Mouse (Mus musculus): ENCODE measurements around the gene Clstn2. TPM values are rescaled to one million over a fixed set of nuclear protein-coding genes. Genes with fewer than 3 reads are reported as not detected.

The Clstn2 gene
- total and polyA plus RNA-seq, 3 experiments: not detected

GRCm38 (mm10) chr9:98019876-98020275, 13.1 kb downstream of the Clstn2 start:
- Histone ChIP-seq H3K27me3 (ENCODE audit: control insufficient read depth in 1 of 2, insufficient read depth in 2 of 2, low read length in 2 of 2) (no peaks in the 10 kb centered on the region), H3K79me2 (ENCODE audit: control insufficient read depth, insufficient read depth, low read length, poor library complexity) (no peaks in the 10 kb centered on the region), H3K9me3 (replicated peaks; ENCODE audit: insufficient read depth, low read length) (no peaks in the 10 kb centered on the region), H3K4me1 (ENCODE audit: control insufficient read depth in 1 of 2, insufficient read depth in 2 of 2, low read length in 2 of 2) (no peaks in the 10 kb centered on the region), H3K27ac (ENCODE audit: control insufficient read depth, low read depth, low read length) (no peak overlapping the region), H3K9ac (ENCODE audit: control insufficient read depth, low read depth, low read length, poor library complexity, severe bottlenecking) (no peak overlapping the region), H3K4me3 (ENCODE audit: control insufficient read depth in 1 of 2, insufficient read depth in 1 of 2, low read depth in 2 of 2, low read length in 2 of 2) (no peak overlapping the region), H3K36me3 (ENCODE audit: control insufficient read depth in 1 of 2, insufficient read depth in 2 of 2, low read length in 2 of 2) (no peaks in the 10 kb centered on the region)
- TF ChIP-seq CHD2 (IDR thresholded peaks at IDR 0.05; ENCODE audit: low read length): no peak
- no peak for TF ChIP-seq POLR2AphosphoS2 (IDR thresholded peaks at IDR 0.05; ENCODE audit: low read length)
- TF ChIP-seq UBTF (IDR thresholded peaks at IDR 0.05; ENCODE audit: borderline replicate concordance, insufficient read depth, low read depth, low read length): no peak
- TF ChIP-seq CTCF (IDR thresholded peaks at IDR 0.05 in 2 of 3, conservative IDR thresholded peaks at IDR 0.05 in 1 of 3; ENCODE audit: control insufficient read depth in 1 of 3, insufficient read depth in 1 of 3, low read depth in 2 of 3, low read length in 3 of 3, poor library complexity in 1 of 3, severe bottlenecking in 1 of 3): no peak
- TF ChIP-seq RCOR1 (IDR thresholded peaks at IDR 0.05; ENCODE audit: low read depth, low read length): no peak
- no peak for TF ChIP-seq NELFE (IDR thresholded peaks at IDR 0.05; ENCODE audit: low read depth, low read length)
- TF ChIP-seq E2F4 (IDR thresholded peaks at IDR 0.05; ENCODE audit: borderline replicate concordance, low read depth, low read length): no peak
- no peak for TF ChIP-seq NRF1 (IDR thresholded peaks at IDR 0.05; ENCODE audit: insufficient read depth, low read depth, low read length, poor library complexity, severe bottlenecking)
- no peak for TF ChIP-seq JUND (IDR thresholded peaks at IDR 0.05; ENCODE audit: low read depth, low read length)
- no peak for DNase-seq (ENCODE audit: low read depth, low spot score)

DNA sequence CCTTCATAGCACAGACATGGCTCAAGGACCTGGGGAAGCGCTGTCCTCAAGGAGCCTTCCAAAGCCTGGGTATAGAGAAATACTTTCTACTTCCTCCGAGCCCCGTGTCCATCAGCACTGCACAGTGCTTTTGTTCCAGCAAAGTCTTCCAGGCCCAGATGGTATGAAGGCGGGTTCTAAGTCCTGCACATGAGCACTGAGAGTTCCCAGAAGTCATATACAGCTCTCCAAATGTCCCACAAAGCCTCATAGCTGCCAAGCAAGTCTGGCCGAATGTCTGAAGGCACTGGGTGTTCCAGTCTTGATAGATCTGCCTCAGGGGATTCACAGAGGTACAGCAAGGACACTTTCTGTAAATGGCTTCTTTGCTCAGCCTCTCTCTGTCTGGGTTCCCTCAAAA, 14.3 kb downstream of the Clstn2 start:
- H3K79me2 ChIP-seq (ENCODE audit: control insufficient read depth, insufficient read depth, low read length, poor library complexity): no peaks in the 10 kb centered on the region
- H3K9me3 ChIP-seq (replicated peaks; ENCODE audit: insufficient read depth, low read length): no peaks in the 10 kb centered on the region
- no peaks in the 10 kb centered on the region for H3K4me1 ChIP-seq (ENCODE audit: control insufficient read depth in 1 of 2, insufficient read depth in 2 of 2, low read length in 2 of 2)
- DNase-seq (ENCODE audit: low read depth, low spot score): no peak
- H3K27ac ChIP-seq (ENCODE audit: control insufficient read depth, low read depth, low read length): no peak overlapping the region
- TF ChIP-seq POLR2A (IDR thresholded peaks at IDR 0.05; ENCODE audit: control insufficient read depth in 1 of 2, insufficient read depth in 1 of 2, low read depth in 1 of 2, low read length in 2 of 2, poor library complexity in 1 of 2): no peak
- no peak for TF ChIP-seq BHLHE40 (IDR thresholded peaks at IDR 0.05; ENCODE audit: borderline replicate concordance, low read depth, low read length)
- TF ChIP-seq ZNF384 (IDR thresholded peaks at IDR 0.05; ENCODE audit: low read depth, low read length): no peak
- no peak for TF ChIP-seq CHD2 (IDR thresholded peaks at IDR 0.05; ENCODE audit: low read length)
- no peak for TF ChIP-seq MXI1 (IDR thresholded peaks at IDR 0.05; ENCODE audit: low read depth, low read length)
- no peak for TF ChIP-seq GATA1 (IDR thresholded peaks at IDR 0.05; ENCODE audit: low read depth, low read length)
- TF ChIP-seq CHD1 (IDR thresholded peaks at IDR 0.05; ENCODE audit: low read depth, low read length): no peak
- no peak for TF ChIP-seq MYC (IDR thresholded peaks at IDR 0.05; ENCODE audit: low read depth, low read length)
- no peak for TF ChIP-seq USF2 (IDR thresholded peaks at IDR 0.05; ENCODE audit: borderline replicate concordance in 1 of 2, insufficient read depth in 1 of 2, low read depth in 1 of 2, low read length in 2 of 2)
- TF ChIP-seq EP300 (IDR thresholded peaks at IDR 0.05; ENCODE audit: low read depth in 1 of 2, low read length in 2 of 2): no peak
- no peak for TF ChIP-seq KAT2A (conservative IDR thresholded peaks at IDR 0.05; ENCODE audit: low read depth, low read length)
- no peak for TF ChIP-seq TBP (IDR thresholded peaks at IDR 0.05; ENCODE audit: low read depth, low read length)
- no peak for TF ChIP-seq JUND (IDR thresholded peaks at IDR 0.05; ENCODE audit: low read depth, low read length)
- TF ChIP-seq MEF2A (IDR thresholded peaks at IDR 0.05; ENCODE audit: extremely low read depth, insufficient replicate concordance, low read depth, low read length, poor library complexity, severe bottlenecking): no peak
- TF ChIP-seq NRF1 (IDR thresholded peaks at IDR 0.05; ENCODE audit: insufficient read depth, low read depth, low read length, poor library complexity, severe bottlenecking): no peak
- no peak for TF ChIP-seq MYB (IDR thresholded peaks at IDR 0.05; ENCODE audit: low read depth, low read length)
- TF ChIP-seq SMC3 (IDR thresholded peaks at IDR 0.05; ENCODE audit: low read depth, low read length): no peak
- TF ChIP-seq TCF12 (IDR thresholded peaks at IDR 0.05; ENCODE audit: low read depth, low read length): no peak
- no peak for TF ChIP-seq ZKSCAN1 (IDR thresholded peaks at IDR 0.05; ENCODE audit: low read depth, low read length)
- no peak for TF ChIP-seq TAL1 (IDR thresholded peaks at IDR 0.05; ENCODE audit: low read length)
- no peaks in the 10 kb centered on the region for H3K36me3 ChIP-seq (ENCODE audit: control insufficient read depth in 1 of 2, insufficient read depth in 2 of 2, low read length in 2 of 2)
- no peak overlapping the region for H3K9ac ChIP-seq (ENCODE audit: control insufficient read depth, low read depth, low read length, poor library complexity, severe bottlenecking)
- H3K4me3 ChIP-seq (ENCODE audit: control insufficient read depth in 1 of 2, insufficient read depth in 1 of 2, low read depth in 2 of 2, low read length in 2 of 2): no peak overlapping the region
- H3K27me3 ChIP-seq (ENCODE audit: control insufficient read depth in 1 of 2, insufficient read depth in 2 of 2, low read length in 2 of 2): no peaks in the 10 kb centered on the region
